Mouse (Mus musculus) frontal cortex, postnatal 36 days (tissue): ENCODE data around the gene Nfatc2ip.

Experiments
- DNase-seq, 2 experiments: peaks; one replicate each; pipeline ENCODE4 v3.0.0; 2022; ENCODE audit warnings: low spot score in 2 of 2

Nfatc2ip gene

GRCm38 (mm10) chr7:126396298-126397119 is at the start of gene Nfatc2ip:
Nfatc2ip (minus strand) TSS chr7:126396737.
- DNase-seq, result peak; percentile 97 to 100

- DNase-seq, result no peak
Observed at GRCm38 (mm10) chr7:126446217-126446616, 49.7 kb upstream of the Nfatc2ip start.

- DNase-seq, result no peak
Observed at GRCm38 (mm10) chr7:126445104-126445815, 48.7 kb upstream of the Nfatc2ip start.

GRCm38 (mm10) chr7:126444536-126444935 is 48.0 kb upstream of the Nfatc2ip start:
- DNase-seq, result no peak

GRCm38 (mm10) chr7:126443997-126444396 is 47.5 kb upstream of the Nfatc2ip start:
- DNase-seq, result no peak

- DNase-seq, result no peak
Observed at GRCm38 (mm10) chr7:126440134-126440533, 43.6 kb upstream of the Nfatc2ip start.

GRCm38 (mm10) chr7:126436851-126437250 is 40.3 kb upstream of the Nfatc2ip start:
- DNase-seq, result peak; percentile 10 to 14

GRCm38 (mm10) chr7:126435801-126436200 is 39.3 kb upstream of the Nfatc2ip start:
- no peak for DNase-seq

- no peak for DNase-seq
Observed at GRCm38 (mm10) chr7:126434726-126435125, 38.2 kb upstream of the Nfatc2ip start.

- DNase-seq, result no peak
Observed at GRCm38 (mm10) chr7:126430167-126430566, 33.6 kb upstream of the Nfatc2ip start.

GRCm38 (mm10) chr7:126429503-126429898 is 33.0 kb upstream of the Nfatc2ip start:
- no peak for DNase-seq

- DNase-seq, result peak; percentile 94 to 95
Observed at GRCm38 (mm10) chr7:126428631-126429502, 32.3 kb upstream of the Nfatc2ip start, which contains the start of gene Rabep2. Rabep2 (plus strand) TSS chr7:126428759.

GRCm38 (mm10) chr7:126428154-126428553 is 31.6 kb upstream of the Nfatc2ip start:
- DNase-seq, result no peak

GRCm38 (mm10) chr7:126427323-126427860 is 30.9 kb upstream of the Nfatc2ip start:
- no peak for DNase-seq

- DNase-seq, result no peak
Observed at GRCm38 (mm10) chr7:126424161-126424560, 27.6 kb upstream of the Nfatc2ip start.

GRCm38 (mm10) chr7:126421756-126422155 is 25.2 kb upstream of the Nfatc2ip start:
- DNase-seq, result no peak

- no peak for DNase-seq
Observed at GRCm38 (mm10) chr7:126418496-126418895, 22.0 kb upstream of the Nfatc2ip start.

GRCm38 (mm10) chr7:126417606-126418005 is 21.1 kb upstream of the Nfatc2ip start:
- no peak for DNase-seq

- DNase-seq, result no peak
Observed at GRCm38 (mm10) chr7:126417045-126417444, 20.5 kb upstream of the Nfatc2ip start.

- DNase-seq, result no peak
Observed at GRCm38 (mm10) chr7:126416615-126417014, 20.1 kb upstream of the Nfatc2ip start.

GRCm38 (mm10) chr7:126414725-126415124 is 18.2 kb upstream of the Nfatc2ip start, which contains the start of gene Cd19:
Cd19 (minus strand) TSS chr7:126414889.
- DNase-seq, result no peak
